Mouse (Mus musculus): ENCODE measurements at regions not wholly inside any gene's neighbourhood (a gene's known extent, or its start where the extent isn't known, plus 50 kb on each side); places are given as distances from the start of the nearest gene placed in this dataset.

GRCm38 (mm10) chr5:102244706-102245105 is 175.0 kb upstream of the Wdfy3 start:
- Histone ChIP-seq H3K36me3 (no peaks in the 10 kb centered on the region), H3K9me3 (no peaks in the 10 kb centered on the region), H3K27ac (no peak overlapping the region), H3K4me3 (no peak overlapping the region), H3K4me1 (replicated peaks) (0 out of 2 replicates have a peak, but pooled peaks cover 5% of the 10 kb centered on the region), H3K27me3 (ENCODE audit: insufficient read depth, poor library complexity, severe bottlenecking) (no peaks in the 10 kb centered on the region)
- 89% methylated on average over 6 of the region's 6 CpGs for WGBS
- no peak for DNase-seq (ENCODE audit: low spot score)

GRCm38 (mm10) chr5:102248747-102249146 is 179.0 kb upstream of the Wdfy3 start:
- 81% methylated on average over 5 of the region's 5 CpGs for WGBS
- no peak for DNase-seq (ENCODE audit: low spot score)
- H3K4me3 ChIP-seq, result no peak overlapping the region

GRCm38 (mm10) chr5:102251076-102251475 is 181.4 kb upstream of the Wdfy3 start:
- Histone ChIP-seq H3K27ac (no peak overlapping the region), H3K4me1 (replicated peaks) (peaks cover 12% of the 10 kb centered on the region; the same call in 1 of the 2 replicates), H3K27me3 (ENCODE audit: insufficient read depth, poor library complexity, severe bottlenecking) (no peaks in the 10 kb centered on the region), H3K9me3 (no peaks in the 10 kb centered on the region), H3K36me3 (no peaks in the 10 kb centered on the region), H3K4me3 (no peak overlapping the region)
- WGBS, result 91% methylated on average over 7 of the region's 7 CpGs
- DNase-seq (ENCODE audit: low spot score), result no peak

More at GRCm38 (mm10) chr5:102248747-102249146, 179.0 kb upstream of the Wdfy3 start:
- H3K9me3 ChIP-seq, result no peaks in the 10 kb centered on the region
- H3K36me3 ChIP-seq, result no peaks in the 10 kb centered on the region
- H3K27ac ChIP-seq, result no peak overlapping the region; the same call in 1 of the 2 replicates
- no peaks in the 10 kb centered on the region for H3K27me3 ChIP-seq (ENCODE audit: insufficient read depth, poor library complexity, severe bottlenecking)
- peaks cover 12% of the 10 kb centered on the region; the same call in 1 of the 2 replicates for H3K4me1 ChIP-seq (replicated peaks)

- Histone ChIP-seq H3K4me1 (replicated peaks) (peaks cover 9% of the 10 kb centered on the region; the same call in 1 of the 2 replicates), H3K9me3 (no peaks in the 10 kb centered on the region), H3K36me3 (no peaks in the 10 kb centered on the region), H3K27ac (no peak overlapping the region), H3K4me3 (no peak overlapping the region), H3K27me3 (ENCODE audit: insufficient read depth, poor library complexity, severe bottlenecking) (no peaks in the 10 kb centered on the region)
- WGBS, result 10% methylated on average over 2 of the region's 2 CpGs
- no peak for DNase-seq (ENCODE audit: low spot score)
Observed at GRCm38 (mm10) chr5:102253786-102254185, 184.1 kb upstream of the Wdfy3 start.

GRCm38 (mm10) chr5:102257104-102257503 is 187.4 kb upstream of the Wdfy3 start:
- H3K36me3 ChIP-seq, result no peaks in the 10 kb centered on the region
- H3K4me1 ChIP-seq (replicated peaks), result peaks cover 9% of the 10 kb centered on the region; the same call in 1 of the 2 replicates
- H3K4me3 ChIP-seq, result no peak overlapping the region
- no peak for DNase-seq (ENCODE audit: low spot score)
- no peak overlapping the region for H3K27ac ChIP-seq
- H3K27me3 ChIP-seq (ENCODE audit: insufficient read depth, poor library complexity, severe bottlenecking), result no peaks in the 10 kb centered on the region
- no peaks in the 10 kb centered on the region for H3K9me3 ChIP-seq
- WGBS, result 89% methylated on average over 2 of the region's 2 CpGs

- peaks cover 3% of the 10 kb centered on the region; the same call in 1 of the 2 replicates for H3K4me1 ChIP-seq (replicated peaks)
- WGBS, result 83% methylated on average over 5 of the region's 5 CpGs
Observed at GRCm38 (mm10) chr5:102261621-102262020, 191.9 kb upstream of the Wdfy3 start.

GRCm38 (mm10) chr5:102266451-102266850 is 196.7 kb upstream of the Wdfy3 start:
- no peaks in the 10 kb centered on the region for H3K27me3 ChIP-seq (ENCODE audit: insufficient read depth, poor library complexity, severe bottlenecking)
- H3K27ac ChIP-seq, result no peak overlapping the region

More at GRCm38 (mm10) chr5:102261621-102262020, 191.9 kb upstream of the Wdfy3 start:
- no peaks in the 10 kb centered on the region for H3K27me3 ChIP-seq (ENCODE audit: insufficient read depth, poor library complexity, severe bottlenecking)
- H3K36me3 ChIP-seq, result no peaks in the 10 kb centered on the region
- H3K4me3 ChIP-seq, result no peak overlapping the region
- H3K9me3 ChIP-seq, result no peaks in the 10 kb centered on the region
- H3K27ac ChIP-seq, result no peak overlapping the region
- no peak for DNase-seq (ENCODE audit: low spot score)

GRCm38 (mm10) chr5:102267150-102267549 is 197.4 kb upstream of the Wdfy3 start:
- peaks cover 9% of the 10 kb centered on the region; the same call in 1 of the 2 replicates for H3K4me1 ChIP-seq (replicated peaks)
- no peaks in the 10 kb centered on the region for H3K36me3 ChIP-seq
- no peak for DNase-seq (ENCODE audit: low spot score)
- no peaks in the 10 kb centered on the region for H3K27me3 ChIP-seq (ENCODE audit: insufficient read depth, poor library complexity, severe bottlenecking)
- H3K27ac ChIP-seq, result no peak overlapping the region
- no peak overlapping the region for H3K4me3 ChIP-seq
- H3K9me3 ChIP-seq, result no peaks in the 10 kb centered on the region
- 82% methylated on average over 3 of the region's 3 CpGs for WGBS

More at GRCm38 (mm10) chr5:102266451-102266850, 196.7 kb upstream of the Wdfy3 start:
- Histone ChIP-seq H3K9me3 (no peaks in the 10 kb centered on the region), H3K36me3 (no peaks in the 10 kb centered on the region), H3K4me3 (no peak overlapping the region), H3K4me1 (replicated peaks) (peaks cover 9% of the 10 kb centered on the region; the same call in 1 of the 2 replicates)
- no peak for DNase-seq (ENCODE audit: low spot score)
- 49% methylated on average over 11 of the region's 11 CpGs for WGBS

- no peak for DNase-seq (ENCODE audit: low spot score)
- Histone ChIP-seq H3K4me1 (replicated peaks) (peaks cover 9% of the 10 kb centered on the region; the same call in 1 of the 2 replicates), H3K4me3 (no peak overlapping the region), H3K27ac (no peak overlapping the region), H3K9me3 (no peaks in the 10 kb centered on the region), H3K27me3 (ENCODE audit: insufficient read depth, poor library complexity, severe bottlenecking) (no peaks in the 10 kb centered on the region), H3K36me3 (no peaks in the 10 kb centered on the region)
- WGBS, result 86% methylated on average over 9 of the region's 9 CpGs
Observed at GRCm38 (mm10) chr5:102269204-102269603, 199.5 kb upstream of the Wdfy3 start.

- no peak for DNase-seq (ENCODE audit: low spot score)
Observed at GRCm38 (mm10) chr5:102275621-102276020, 205.6 kb upstream of the Arhgap24 start.

GRCm38 (mm10) chr5:102287131-102287530 is 194.1 kb upstream of the Arhgap24 start:
- Histone ChIP-seq H3K4me1 (replicated peaks) (peaks cover 4% of the 10 kb centered on the region; the same call in 1 of the 2 replicates), H3K9me3 (no peaks in the 10 kb centered on the region), H3K27me3 (ENCODE audit: insufficient read depth, poor library complexity, severe bottlenecking) (no peaks in the 10 kb centered on the region), H3K27ac (no peak overlapping the region), H3K4me3 (no peak overlapping the region), H3K36me3 (no peaks in the 10 kb centered on the region)
- 92% methylated on average over 4 of the region's 4 CpGs for WGBS
- DNase-seq (ENCODE audit: low spot score), result no peak

More at GRCm38 (mm10) chr5:102275621-102276020, 205.6 kb upstream of the Arhgap24 start:
- Histone ChIP-seq H3K4me3 (no peak overlapping the region), H3K36me3 (no peaks in the 10 kb centered on the region), H3K27ac (no peak overlapping the region), H3K27me3 (ENCODE audit: insufficient read depth, poor library complexity, severe bottlenecking) (no peaks in the 10 kb centered on the region), H3K4me1 (replicated peaks) (no peaks in the 10 kb centered on the region), H3K9me3 (no peaks in the 10 kb centered on the region)
- WGBS, result 93% methylated on average over 3 of the region's 3 CpGs

GRCm38 (mm10) chr5:102290866-102291265 is 190.3 kb upstream of the Arhgap24 start:
- Histone ChIP-seq H3K4me3 (no peak overlapping the region), H3K9me3 (no peaks in the 10 kb centered on the region), H3K36me3 (no peaks in the 10 kb centered on the region), H3K27me3 (ENCODE audit: insufficient read depth, poor library complexity, severe bottlenecking) (no peaks in the 10 kb centered on the region), H3K4me1 (replicated peaks) (peaks cover 4% of the 10 kb centered on the region; the same call in 1 of the 2 replicates), H3K27ac (no peak overlapping the region)
- DNase-seq (ENCODE audit: low spot score), result no peak
- 88% methylated on average over 7 of the region's 7 CpGs for WGBS

- no peaks in the 10 kb centered on the region for H3K27me3 ChIP-seq (ENCODE audit: insufficient read depth, poor library complexity, severe bottlenecking)
- H3K9me3 ChIP-seq, result no peaks in the 10 kb centered on the region
- WGBS, result 93% methylated on average over 5 of the region's 5 CpGs
- no peaks in the 10 kb centered on the region for H3K4me1 ChIP-seq (replicated peaks)
- DNase-seq (ENCODE audit: low spot score), result no peak
- no peaks in the 10 kb centered on the region for H3K36me3 ChIP-seq
- no peak overlapping the region for H3K27ac ChIP-seq
- no peak overlapping the region for H3K4me3 ChIP-seq
Observed at GRCm38 (mm10) chr5:102295564-102295963, 185.6 kb upstream of the Arhgap24 start.

- Histone ChIP-seq H3K4me3 (no peak overlapping the region), H3K27ac (no peak overlapping the region), H3K4me1 (replicated peaks) (no peaks in the 10 kb centered on the region), H3K9me3 (no peaks in the 10 kb centered on the region), H3K36me3 (no peaks in the 10 kb centered on the region), H3K27me3 (ENCODE audit: insufficient read depth, poor library complexity, severe bottlenecking) (no peaks in the 10 kb centered on the region)
- no peak for DNase-seq (ENCODE audit: low spot score)
Observed at GRCm38 (mm10) chr5:102306309-102306708, 174.9 kb upstream of the Arhgap24 start.
